25 mouse cellular contexts compared by ENCODE assay signal in the genomic region with DNA sequence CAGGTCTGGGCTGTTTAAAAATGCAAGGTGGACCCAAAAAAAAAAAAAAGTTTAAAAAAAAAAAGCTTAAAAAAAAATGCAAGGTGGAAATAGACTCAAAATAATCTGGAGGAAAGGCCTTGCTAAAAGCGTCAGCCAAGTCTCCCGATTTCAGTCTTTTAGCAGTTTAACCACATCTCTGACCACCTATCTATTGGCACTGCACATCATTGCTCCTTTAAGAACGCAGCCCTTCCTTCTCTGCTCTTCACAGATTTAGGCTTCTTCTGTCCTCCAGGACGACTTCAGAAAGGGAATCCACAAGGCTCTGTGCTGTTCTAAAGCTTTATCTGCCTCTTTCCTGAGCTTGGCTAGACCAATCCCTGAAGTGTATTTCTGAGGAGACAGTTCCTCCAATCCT.
DNase-seq lines count a peak whose midpoint lies in the region; ATAC-seq and TF ChIP-seq lines count a peak whose summit lies in the region.
"Had no signal": no experiment of that assay in that cellular context is flagged by ENCODE, and none has a peak within 500 bp of the region (broad histone marks: within the 10 kb centered on the region; RNA-seq: fewer than 3 reads in every experiment).

No protein-coding gene starts in this region.

- no peak for ATAC-seq in heart, embryonic 11.5 days (replicated peaks; ENCODE audit: insufficient number of reproducible peaks, low FRiP score, low TSS enrichment)
- peak; percentile 23 for ATAC-seq in megakaryocyte progenitor cell, adult 5-6 weeks (replicated peaks; ENCODE audit: poor library complexity)
- ATAC-seq in hindbrain, embryonic 16.5 days, result no peak
- ATAC-seq: hindbrain, postnatal 0 days; inflammation-experienced regulatory T-cells, adult 6 months; intestine, embryonic 16.5 days had no signal

- H3K4me3 ChIP-seq in heart, embryonic 11.5 days (ENCODE audit: low read depth, low read length), result no peak overlapping the region
- no peak overlapping the region for H3K4me3 ChIP-seq in ES-Bruce4 (ENCODE audit: low read depth, low read length)
- H3K4me3 ChIP-seq in hindbrain, embryonic 16.5 days (ENCODE audit: low read length), result no peak overlapping the region
- H3K4me3 ChIP-seq: forebrain, embryonic 10.5 days; forebrain, embryonic 13.5 days; heart, adult 2 months; heart, embryonic 10.5 days; hindbrain, embryonic 12.5 days had no signal

- no peak for TF ChIP-seq EP300 in ES-Bruce4 (IDR thresholded peaks at IDR 0.05; ENCODE audit: insufficient read depth, low read depth, low read length)

- WGBS in heart, embryonic 11.5 days (ENCODE audit: insufficient replicate concordance), result 74% methylated on average over 4 of the region's 4 CpGs
- WGBS in hindbrain, embryonic 16.5 days, result 85% methylated on average over 4 of the region's 4 CpGs

- no peak for TF ChIP-seq CTCF in ES-Bruce4 (IDR thresholded peaks at IDR 0.05; ENCODE audit: low read depth, low read length)

- TF ChIP-seq POLR2A in ES-Bruce4 (IDR thresholded peaks at IDR 0.05; ENCODE audit: insufficient read depth, low read length), result no peak

- no peaks in the 10 kb centered on the region for H3K27me3 ChIP-seq in heart, embryonic 11.5 days (ENCODE audit: control insufficient read depth, insufficient read depth, low read length)
- H3K27me3 ChIP-seq in ES-Bruce4 (ENCODE audit: control insufficient read depth, insufficient read depth, low read length, poor library complexity, severe bottlenecking), result no peaks in the 10 kb centered on the region
- no peaks in the 10 kb centered on the region for H3K27me3 ChIP-seq in hindbrain, embryonic 16.5 days (replicated peaks; ENCODE audit: control insufficient read depth, insufficient read depth, low read length)
- H3K27me3 ChIP-seq: CH12.LX; forebrain, embryonic 13.5 days; hindbrain, embryonic 12.5 days had no signal

- no peak overlapping the region for H3K27ac ChIP-seq in heart, embryonic 11.5 days (ENCODE audit: low read depth, low read length)
- peak overlapping the region; percentile 51; the same call in 1 of the 2 replicates for H3K27ac ChIP-seq in ES-Bruce4 (ENCODE audit: insufficient read depth, low read length)
- no peak overlapping the region for H3K27ac ChIP-seq in hindbrain, embryonic 16.5 days (ENCODE audit: low read depth, low read length)
- H3K27ac ChIP-seq: forebrain, embryonic 13.5 days; heart, adult 2 months; heart, embryonic 10.5 days; hindbrain, embryonic 12.5 days; hindbrain, postnatal 0 days had no signal

- peak; percentile 22 for DNase-seq in heart, adult 11 months
- DNase-seq in embryo, embryonic 9.5 days (ENCODE audit: extremely low spot score), result no peak
- DNase-seq: adrenal gland, adult 8-10 months; adrenal gland, postnatal 25 days; B cell, adult 2 months; cerebellum, adult 11-12 months; cerebellum, adult 8-10 months; cerebellum, postnatal 10 days; cerebellum, postnatal 36 days; embryo, embryonic 11 days; gastrocnemius, postnatal 25 days; heart, adult 2 months; kidney, adult 18-20 months had no signal

- H3K36me3 ChIP-seq in heart, embryonic 11.5 days (ENCODE audit: control insufficient read depth, insufficient read depth, low read length), result 0 out of 2 replicates have a peak, but pooled peaks cover under 1% of the 10 kb centered on the region
- no peaks in the 10 kb centered on the region for H3K36me3 ChIP-seq in ES-Bruce4 (ENCODE audit: control insufficient read depth, insufficient read depth, low read length, poor library complexity, severe bottlenecking)
- H3K36me3 ChIP-seq in hindbrain, embryonic 16.5 days (ENCODE audit: control insufficient read depth, insufficient read depth, low read length), result peaks cover 2% of the 10 kb centered on the region; the same call in 1 of the 2 replicates

- no peak overlapping the region for H3K9ac ChIP-seq in heart, embryonic 11.5 days (ENCODE audit: low read depth, low read length)
- H3K9ac ChIP-seq in ES-Bruce4 (ENCODE audit: low read depth, poor library complexity, severe bottlenecking), result no peak overlapping the region
- H3K9ac ChIP-seq in hindbrain, embryonic 16.5 days (ENCODE audit: low read depth, low read length), result no peak overlapping the region
- H3K9ac ChIP-seq: forebrain, embryonic 13.5 days; hindbrain, embryonic 12.5 days had no signal

- no peaks in the 10 kb centered on the region for H3K9me3 ChIP-seq in heart, embryonic 11.5 days (replicated peaks; ENCODE audit: control insufficient read depth, low read length)
- H3K9me3 ChIP-seq in ES-Bruce4 (replicated peaks; ENCODE audit: control insufficient read depth, insufficient read depth, low read length, poor library complexity, severe bottlenecking), result no peaks in the 10 kb centered on the region
- no peaks in the 10 kb centered on the region for H3K9me3 ChIP-seq in hindbrain, embryonic 16.5 days (ENCODE audit: control insufficient read depth, low read length)
- H3K9me3 ChIP-seq: forebrain, embryonic 10.5 days; forebrain, embryonic 13.5 days; heart, embryonic 10.5 days; hindbrain, embryonic 12.5 days had no signal

- no peaks in the 10 kb centered on the region for H3K4me1 ChIP-seq in heart, embryonic 11.5 days (ENCODE audit: control insufficient read depth, insufficient read depth, low read length)
- peaks cover 3% of the 10 kb centered on the region for H3K4me1 ChIP-seq in ES-Bruce4 (ENCODE audit: control insufficient read depth, insufficient read depth, low read length)
- no peaks in the 10 kb centered on the region for H3K4me1 ChIP-seq in hindbrain, embryonic 16.5 days (ENCODE audit: control insufficient read depth, insufficient read depth, low read depth, low read length)
- H3K4me1 ChIP-seq: heart, embryonic 10.5 days had no signal

- no peak overlapping the region for H3K4me2 ChIP-seq in heart, embryonic 11.5 days
- H3K4me2 ChIP-seq in hindbrain, embryonic 16.5 days (ENCODE audit: low read length), result no peak overlapping the region
- H3K4me2 ChIP-seq: hindbrain, embryonic 12.5 days had no signal
